Comparison of ENCODE assay signal across 26 mouse cellular contexts in the genomic region with DNA sequence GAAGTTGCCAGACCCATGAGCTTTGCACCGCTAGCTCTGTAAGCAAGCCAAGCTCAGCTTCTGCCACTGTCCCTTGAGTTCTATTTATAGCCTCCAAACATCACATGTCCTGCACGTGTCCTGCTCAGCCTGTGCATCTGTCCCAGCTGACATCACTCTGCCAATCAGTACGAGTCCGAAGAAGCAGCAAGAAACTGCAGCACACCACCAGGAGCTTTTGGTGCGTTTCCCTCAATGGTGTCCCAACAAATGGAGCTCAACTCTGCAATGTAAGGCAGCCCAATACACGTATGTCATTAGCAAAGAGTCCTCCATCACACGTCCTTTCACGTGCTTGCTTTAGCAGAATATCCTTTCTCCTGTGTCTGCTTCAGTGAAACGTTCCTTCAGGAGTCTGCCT. TPM values are rescaled to one million over a fixed set of nuclear protein-coding genes. Genes with fewer than 3 reads are reported as not detected.
A peak's percentile ranks its signal among the peaks of the same experiment; 100 is the strongest.
DNase-seq lines count a peak whose midpoint lies in the region; ATAC-seq lines count a peak whose summit lies in the region.
"Had no signal": no experiment of that assay in that cellular context is flagged by ENCODE, and none has a peak within 500 bp of the region (broad histone marks: within the 10 kb centered on the region; RNA-seq: fewer than 3 reads in every experiment).

No protein-coding gene starts in this region.

- no peak overlapping the region for H3K9ac ChIP-seq in midbrain, embryonic 13.5 days (replicated peaks)
- H3K9ac ChIP-seq: embryonic facial prominence, embryonic 12.5 days; forebrain, embryonic 13.5 days; forebrain, embryonic 15.5 days; forebrain, postnatal 0 days had no signal

- no peak overlapping the region for H3K4me2 ChIP-seq in midbrain, embryonic 13.5 days (replicated peaks)
- H3K4me2 ChIP-seq: embryonic facial prominence, embryonic 12.5 days; forebrain, embryonic 13.5 days; forebrain, embryonic 15.5 days had no signal

- no peak overlapping the region for H3K27ac ChIP-seq in midbrain, embryonic 13.5 days
- H3K27ac ChIP-seq: embryonic facial prominence, embryonic 10.5 days; embryonic facial prominence, embryonic 12.5 days; forebrain, embryonic 13.5 days; forebrain, embryonic 15.5 days had no signal

- no peaks in the 10 kb centered on the region for H3K9me3 ChIP-seq in midbrain, embryonic 13.5 days
- H3K9me3 ChIP-seq: embryonic facial prominence, embryonic 10.5 days; embryonic facial prominence, embryonic 12.5 days; forebrain, embryonic 13.5 days; forebrain, embryonic 15.5 days; G1E had no signal

- no peak overlapping the region for H3K4me3 ChIP-seq in midbrain, embryonic 13.5 days (replicated peaks)
- H3K4me3 ChIP-seq: embryonic facial prominence, embryonic 10.5 days; embryonic facial prominence, embryonic 12.5 days; forebrain, embryonic 13.5 days; forebrain, embryonic 15.5 days had no signal

- 79% methylated on average over 9 of the region's 9 CpGs for WGBS in midbrain, embryonic 13.5 days

- peak; percentile 63 for DNase-seq in heart, adult 11 months
- no peak for DNase-seq in heart, adult 18-20 months
- peak; percentile 60 for DNase-seq in ZHBTc4 (ENCODE audit: low read depth, low spot score)
- DNase-seq in lung, adult 18-20 months = no peak
- DNase-seq: adrenal gland, adult 8-10 months; adrenal gland, postnatal 14 days; adrenal gland, postnatal 36 days; B cell, adult 2 months; cerebellum, adult 11-12 months; cerebellum, adult 2 months; cerebellum, adult 9-10 months; cerebellum, postnatal 10 days; cerebellum, postnatal 25 days; forebrain, postnatal 0 days had no signal

- H3K4me1 ChIP-seq in midbrain, embryonic 13.5 days (replicated peaks) = no peaks in the 10 kb centered on the region
- H3K4me1 ChIP-seq: embryonic facial prominence, embryonic 10.5 days; embryonic facial prominence, embryonic 12.5 days; forebrain, embryonic 13.5 days; forebrain, embryonic 15.5 days had no signal

- no peaks in the 10 kb centered on the region for H3K36me3 ChIP-seq in midbrain, embryonic 13.5 days
- H3K36me3 ChIP-seq: embryonic facial prominence, embryonic 10.5 days; embryonic facial prominence, embryonic 12.5 days; forebrain, embryonic 15.5 days; G1E had no signal

- H3K27me3 ChIP-seq in midbrain, embryonic 13.5 days = peaks cover 21% of the 10 kb centered on the region; the same call in 1 of the 2 replicates
- H3K27me3 ChIP-seq: Patski had no signal

- ATAC-seq in midbrain, embryonic 13.5 days = no peak
- ATAC-seq: CD4-positive, CD25-positive, alpha-beta regulatory T cell, adult 4 months; forebrain, embryonic 13.5 days; forebrain, embryonic 15.5 days; forebrain, postnatal 0 days; Patski had no signal

RNA-seq across cellular contexts. Expression of gene Hoxb13, which starts 33.6 kb away (rescaled TPM):
- not detected for total RNA-seq in heart, adult 18-20 months (2021)
- not detected in 2 replicates for polyA plus RNA-seq in midbrain, embryonic 13.5 days (2015; fragmentation: Nextera tagmentation; extraction: Ambion mirVana)
- total RNA-seq: adrenal gland, adult 18-20 months; adrenal gland, adult 8-10 months; adrenal gland, postnatal 14 days; adrenal gland, postnatal 36 days; forebrain, postnatal 0 days had no signal
- polyA plus RNA-seq: CD4-positive, CD25-positive, alpha-beta regulatory T cell, adult 4 months; cerebellum, adult 2 months; cortical plate, adult 2 months; embryonic facial prominence, embryonic 10.5 days; embryonic facial prominence, embryonic 12.5 days; embryonic facial prominence, embryonic 14.5 days; forebrain, embryonic 11.5 days; forebrain, embryonic 13.5 days; forebrain, embryonic 15.5 days; forebrain, postnatal 0 days had no signal

RNA-seq across cellular contexts. Expression of gene Hoxb9, which starts 43.6 kb away (rescaled TPM):
- not detected for total RNA-seq in heart, adult 18-20 months (2021)
- polyA plus RNA-seq in midbrain, embryonic 13.5 days (2015; fragmentation: Nextera tagmentation; extraction: Ambion mirVana) = not detected in 2 replicates
- total RNA-seq: forebrain, postnatal 0 days; G1E had no signal
- polyA plus RNA-seq: cerebellum, adult 2 months; cortical plate, adult 2 months; embryonic facial prominence, embryonic 10.5 days; forebrain, embryonic 11.5 days; forebrain, embryonic 13.5 days; forebrain, embryonic 15.5 days; forebrain, postnatal 0 days; G1E had no signal

RNA-seq across cellular contexts. Expression of gene Hoxb8, which starts 54.0 kb away (rescaled TPM):
- total RNA-seq in heart, adult 18-20 months (2021) = not detected
- polyA plus RNA-seq in midbrain, embryonic 13.5 days (2015; fragmentation: Nextera tagmentation; extraction: Ambion mirVana) = not detected in 2 replicates
- total RNA-seq: forebrain, postnatal 0 days had no signal
- polyA plus RNA-seq: CD4-positive, CD25-positive, alpha-beta regulatory T cell, adult 4 months; cortical plate, adult 2 months; embryonic facial prominence, embryonic 10.5 days; embryonic facial prominence, embryonic 12.5 days; embryonic facial prominence, embryonic 14.5 days; forebrain, embryonic 11.5 days; forebrain, embryonic 13.5 days; forebrain, embryonic 15.5 days; forebrain, postnatal 0 days had no signal

RNA-seq across cellular contexts. Expression of gene Hoxb7, which starts 58.7 kb away (rescaled TPM):
- total RNA-seq in heart, adult 18-20 months (2021) = not detected
- not detected in 2 replicates for polyA plus RNA-seq in midbrain, embryonic 13.5 days (2015; fragmentation: Nextera tagmentation; extraction: Ambion mirVana)
- total RNA-seq: forebrain, postnatal 0 days; G1E had no signal
- polyA plus RNA-seq: CD4-positive, CD25-positive, alpha-beta regulatory T cell, adult 4 months; cerebellum, adult 2 months; cortical plate, adult 2 months; embryonic facial prominence, embryonic 10.5 days; embryonic facial prominence, embryonic 12.5 days; forebrain, embryonic 11.5 days; forebrain, embryonic 13.5 days; forebrain, embryonic 15.5 days; forebrain, postnatal 0 days; G1E had no signal

Comparison
In these comparisons a context has a peak if more than half of its experiments do, and no peak if none do; other contexts are left out.
1. DNase-seq: peak in heart, adult 11 months (single experiment) and ZHBTc4 (single experiment); none in heart, adult 18-20 months (0 of 2) and lung, adult 18-20 months (0 of 2).